Mouse (Mus musculus) megakaryocyte, embryonic 14.5 days (primary cell): ENCODE measurements around the gene Uaca. TPM values are rescaled to one million over a fixed set of nuclear protein-coding genes. Genes with fewer than 3 reads are reported as not detected.
A peak's percentile ranks its signal among the peaks of the same experiment; 100 is the strongest.

ENCODE experiments used
- H3K27me3 ChIP-seq: replicated peaks from 2 replicates; pipeline ENCODE3; 2012; ENCODE audit warnings: inconsistent platforms
- H3K36me3 ChIP-seq: replicated peaks from 2 replicates; pipeline ENCODE3; 2012; ENCODE audit warnings: low read length, inconsistent platforms, mixed read lengths
- H3K4me1 ChIP-seq: 2 replicates; pipeline ENCODE4 v1.6.1; 2012; ENCODE audit warnings: inconsistent platforms
- H3K4me3 ChIP-seq: replicated peaks from 2 replicates; pipeline ENCODE3; 2012; ENCODE audit warnings: moderate library complexity, mild to moderate bottlenecking, inconsistent platforms
- H3K9me3 ChIP-seq: 2 replicates; pipeline ENCODE4 v1.6.1; 2012; ENCODE audit warnings: inconsistent platforms
- FLI1 ChIP-seq: IDR thresholded peaks from 2 replicates; pipeline ENCODE4 v1.6.1; 2012; ENCODE audit warnings: low read length, inconsistent platforms, mixed read lengths
- GATA1 ChIP-seq: IDR thresholded peaks from 3 replicates; pipeline ENCODE4 v1.6.1; 2012; ENCODE audit warnings: mixed read lengths, low read length, inconsistent platforms, borderline replicate concordance
- polyA plus RNA-seq: library from polyadenylated mRNA; stranded (reverse); fragments of >175 nt; gene quantifications from 2 replicates; pipeline ENCODE4 v1.2.3, GENCODE M21; 2012; ENCODE audit warnings: low replicate concordance; ENCODE audit not compliant: insufficient read depth

The Uaca gene
- polyA plus RNA-seq: 2.5 TPM in 1 of 2 replicates, not detected in the other

GRCm38 (mm10) chr9:60794210-60794840 is at the start of gene Uaca:
TSS of gene Uaca (plus strand) at chr9:60794542.
- peaks cover 45% of the 10 kb centered on the region for H3K27me3 ChIP-seq
- TF ChIP-seq GATA1 (no peak), FLI1 (no peak)
- no peaks in the 10 kb centered on the region for H3K9me3 ChIP-seq
- H3K4me1 ChIP-seq: peaks cover 15% of the 10 kb centered on the region
- no peaks in the 10 kb centered on the region for H3K36me3 ChIP-seq
- peak within 1 kb of the TSS; percentile 93 for H3K4me3 ChIP-seq

GRCm38 (mm10) chr9:60744971-60745370 is 49.4 kb upstream of the Uaca start:
- H3K4me3 ChIP-seq: no peak overlapping the region
- H3K27me3 ChIP-seq: peaks cover 22% of the 10 kb centered on the region
- TF ChIP-seq GATA1: no peak
- no peak for TF ChIP-seq FLI1
- H3K9me3 ChIP-seq: peaks cover 14% of the 10 kb centered on the region
- no peaks in the 10 kb centered on the region for H3K36me3 ChIP-seq
- peaks cover 16% of the 10 kb centered on the region for H3K4me1 ChIP-seq

- Histone ChIP-seq H3K27me3 (peaks cover 15% of the 10 kb centered on the region), H3K4me3 (no peak overlapping the region)
Measured at GRCm38 (mm10) chr9:60746561-60746960, 47.8 kb upstream of the Uaca start.

GRCm38 (mm10) chr9:60747672-60748071 is 46.7 kb upstream of the Uaca start:
- H3K4me3 ChIP-seq: no peak overlapping the region
- H3K27me3 ChIP-seq: peaks cover 10% of the 10 kb centered on the region
- peaks cover 17% of the 10 kb centered on the region for H3K9me3 ChIP-seq
- no peaks in the 10 kb centered on the region for H3K36me3 ChIP-seq
- H3K4me1 ChIP-seq: peaks cover 4% of the 10 kb centered on the region; the same call in 1 of the 2 replicates
- TF ChIP-seq FLI1 (no peak), GATA1 (no peak)

More at GRCm38 (mm10) chr9:60746561-60746960, 47.8 kb upstream of the Uaca start:
- Histone ChIP-seq H3K4me1 (peaks cover 7% of the 10 kb centered on the region), H3K9me3 (peaks cover 17% of the 10 kb centered on the region), H3K36me3 (no peaks in the 10 kb centered on the region)
- TF ChIP-seq GATA1: no peak

- Histone ChIP-seq H3K27me3 (peaks cover 7% of the 10 kb centered on the region), H3K9me3 (peaks cover 17% of the 10 kb centered on the region), H3K4me1 (peaks cover 3% of the 10 kb centered on the region; the same call in 1 of the 2 replicates), H3K36me3 (no peaks in the 10 kb centered on the region), H3K4me3 (no peak overlapping the region)
- no peak for TF ChIP-seq FLI1
- TF ChIP-seq GATA1: no peak
Measured at GRCm38 (mm10) chr9:60748191-60748590, 46.2 kb upstream of the Uaca start.

- no peak for TF ChIP-seq GATA1
- no peak for TF ChIP-seq FLI1
- Histone ChIP-seq H3K27me3 (peaks cover 6% of the 10 kb centered on the region), H3K9me3 (peaks cover 17% of the 10 kb centered on the region), H3K4me1 (no peaks in the 10 kb centered on the region), H3K36me3 (no peaks in the 10 kb centered on the region), H3K4me3 (no peak overlapping the region)
Measured at GRCm38 (mm10) chr9:60749105-60749504, 45.2 kb upstream of the Uaca start.

GRCm38 (mm10) chr9:60751098-60751497 is 43.2 kb upstream of the Uaca start:
- Histone ChIP-seq H3K4me3 (no peak overlapping the region), H3K9me3 (peaks cover 20% of the 10 kb centered on the region), H3K4me1 (no peaks in the 10 kb centered on the region), H3K36me3 (no peaks in the 10 kb centered on the region), H3K27me3 (peaks cover 2% of the 10 kb centered on the region)
- no peak for TF ChIP-seq GATA1
- no peak for TF ChIP-seq FLI1

GRCm38 (mm10) chr9:60751971-60752370 is 42.4 kb upstream of the Uaca start:
- TF ChIP-seq GATA1: no peak
- Histone ChIP-seq H3K36me3 (no peaks in the 10 kb centered on the region), H3K9me3 (peaks cover 20% of the 10 kb centered on the region), H3K4me1 (no peaks in the 10 kb centered on the region), H3K27me3 (peaks cover 2% of the 10 kb centered on the region), H3K4me3 (no peak overlapping the region)

GRCm38 (mm10) chr9:60752636-60753035 is 41.7 kb upstream of the Uaca start:
- H3K36me3 ChIP-seq: no peaks in the 10 kb centered on the region
- no peaks in the 10 kb centered on the region for H3K4me1 ChIP-seq
- peaks cover 20% of the 10 kb centered on the region for H3K9me3 ChIP-seq
- no peak overlapping the region for H3K4me3 ChIP-seq
- peaks cover 2% of the 10 kb centered on the region for H3K27me3 ChIP-seq
- TF ChIP-seq FLI1 (no peak), GATA1 (no peak)

GRCm38 (mm10) chr9:60756258-60756657 is 38.1 kb upstream of the Uaca start:
- Histone ChIP-seq H3K9me3 (peaks cover 10% of the 10 kb centered on the region), H3K4me1 (no peaks in the 10 kb centered on the region), H3K36me3 (no peaks in the 10 kb centered on the region), H3K27me3 (peaks cover 9% of the 10 kb centered on the region), H3K4me3 (no peak overlapping the region)
- TF ChIP-seq GATA1 (no peak), FLI1 (no peak)
